Mouse (Mus musculus): ENCODE results near the gene Cdc14b.
"Not testable (repeated sequence)": the region's sequence is repeated elsewhere in the genome, so short reads cannot be mapped to it uniquely, and the experiment has no call there.

The Cdc14b gene

DNA sequence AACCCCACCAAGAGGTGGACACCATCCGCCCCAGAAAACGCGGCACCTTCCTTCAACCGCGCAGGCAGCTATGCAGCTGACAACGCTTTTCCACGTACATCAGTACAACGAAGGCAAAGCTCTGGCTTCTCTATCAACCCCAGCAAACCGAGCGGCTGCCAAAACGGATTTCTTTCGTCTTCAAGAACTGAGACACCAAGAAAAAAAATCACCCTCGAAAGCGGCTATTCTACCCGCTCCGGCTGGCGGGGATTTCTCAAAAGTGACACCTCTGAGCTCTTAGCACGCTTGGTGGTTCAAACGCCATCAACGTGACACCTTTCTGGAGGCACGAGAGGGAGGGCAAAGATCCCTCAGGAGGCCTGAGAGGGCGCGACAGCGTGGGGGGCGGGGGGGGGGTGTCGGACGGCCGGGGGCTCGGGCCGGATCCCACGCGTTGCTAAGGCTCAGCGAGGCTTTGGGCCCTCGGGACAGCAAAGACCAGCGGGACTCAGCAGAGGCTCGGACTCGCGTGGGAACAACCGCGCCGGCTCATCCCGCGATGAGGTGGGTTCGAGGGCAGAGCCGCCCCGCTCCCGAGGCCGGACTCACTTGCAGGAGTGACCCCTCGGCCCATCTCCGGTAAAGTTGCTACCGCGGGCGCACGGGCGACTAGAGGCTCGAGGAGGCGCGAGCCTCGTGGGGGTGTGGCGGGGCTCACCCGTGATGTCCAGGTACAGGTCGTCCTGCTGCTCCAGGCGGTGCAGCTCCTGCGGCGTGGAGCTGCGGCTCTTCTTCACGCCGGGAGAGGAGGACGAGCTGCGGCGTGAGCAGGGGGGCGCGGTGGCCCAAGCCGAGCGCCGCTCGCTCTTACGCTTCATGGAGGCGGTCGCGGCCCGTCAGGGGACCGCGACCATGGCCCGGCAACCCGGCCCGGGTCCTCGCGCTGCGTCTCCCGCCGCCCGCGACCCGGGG lies 922 bp downstream of the Cdc14b start:
- peak; percentile 44 for DNase-seq

DNA sequence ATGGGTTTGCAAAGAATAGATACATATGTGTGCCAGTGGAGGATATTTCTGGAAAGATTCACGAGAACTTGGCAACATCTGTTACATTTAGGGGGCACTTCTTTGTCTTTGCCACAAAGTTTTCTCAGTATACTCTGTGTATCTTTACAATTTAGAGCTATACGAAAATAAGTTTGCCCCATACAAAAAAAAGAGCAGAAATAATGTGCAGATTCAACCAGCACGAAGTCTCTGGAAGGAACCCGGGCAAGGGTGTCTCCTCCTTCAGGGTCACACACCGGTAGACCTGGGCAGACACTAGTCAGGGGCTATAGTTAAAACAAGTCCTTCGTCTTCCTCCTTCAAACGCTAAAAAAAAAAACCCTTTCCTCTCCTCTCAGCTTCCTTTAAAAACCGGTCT lies 1.7 kb downstream of the Cdc14b start:
- DNase-seq = no peak

DNA sequence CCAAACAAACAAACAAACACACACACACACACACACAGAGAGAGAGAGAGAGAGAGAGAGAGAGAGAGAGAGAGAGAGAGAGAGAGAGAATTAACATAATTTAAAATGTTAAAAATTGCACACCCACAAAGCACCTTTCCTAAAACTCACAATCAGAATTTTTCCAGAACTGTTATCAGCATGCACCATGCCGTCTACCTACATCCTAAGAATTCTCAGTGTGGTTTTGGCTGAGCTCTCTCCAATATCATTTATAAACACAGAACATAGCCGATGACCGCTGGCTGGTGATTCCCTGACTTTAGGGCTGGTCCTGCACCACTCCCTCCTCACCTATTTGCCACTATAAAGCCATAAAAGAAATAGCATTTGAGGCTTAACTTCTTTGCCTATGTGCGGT lies 6.7 kb downstream of the Cdc14b start:
- DNase-seq = no peak

DNA sequence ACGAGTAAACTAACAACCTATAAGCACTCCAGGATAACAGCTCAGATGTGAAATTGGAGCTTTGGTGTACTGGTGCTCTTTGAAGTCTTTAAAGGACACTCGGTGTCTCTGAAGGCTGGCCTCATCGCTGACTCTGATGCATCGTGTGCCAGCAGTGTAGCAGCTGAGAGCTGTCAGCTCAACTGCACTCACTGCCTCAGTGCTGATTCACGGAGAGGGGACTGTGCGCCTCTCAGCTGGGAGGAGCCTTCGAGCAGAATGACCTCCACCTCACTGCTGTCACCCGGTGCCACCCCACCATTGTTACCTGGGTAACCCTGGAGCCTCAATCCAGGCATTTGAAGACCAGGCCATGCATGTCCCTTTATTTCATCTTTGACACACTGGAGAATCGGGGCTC lies 7.9 kb downstream of the Cdc14b start:
- DNase-seq = peak; percentile 26

DNA sequence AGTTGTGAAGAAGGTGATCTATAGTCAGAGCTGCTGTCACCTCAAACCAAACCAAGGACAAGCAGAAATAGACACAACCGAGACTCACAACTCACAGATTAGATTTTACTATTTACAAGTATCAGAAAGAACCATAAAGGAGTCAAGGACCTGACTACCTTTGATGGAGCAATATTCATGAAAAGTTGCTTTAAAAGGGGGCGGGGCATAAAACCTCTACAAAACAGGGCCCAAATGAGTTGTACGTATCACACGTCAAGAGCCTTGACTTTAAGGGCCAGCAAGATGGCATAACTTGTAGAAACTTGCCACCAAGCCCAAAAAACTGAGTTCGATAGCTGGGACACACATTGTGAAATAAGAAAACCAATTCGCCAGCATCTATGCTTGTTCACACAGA lies 10.5 kb downstream of the Cdc14b start:
- no peak for DNase-seq

DNA sequence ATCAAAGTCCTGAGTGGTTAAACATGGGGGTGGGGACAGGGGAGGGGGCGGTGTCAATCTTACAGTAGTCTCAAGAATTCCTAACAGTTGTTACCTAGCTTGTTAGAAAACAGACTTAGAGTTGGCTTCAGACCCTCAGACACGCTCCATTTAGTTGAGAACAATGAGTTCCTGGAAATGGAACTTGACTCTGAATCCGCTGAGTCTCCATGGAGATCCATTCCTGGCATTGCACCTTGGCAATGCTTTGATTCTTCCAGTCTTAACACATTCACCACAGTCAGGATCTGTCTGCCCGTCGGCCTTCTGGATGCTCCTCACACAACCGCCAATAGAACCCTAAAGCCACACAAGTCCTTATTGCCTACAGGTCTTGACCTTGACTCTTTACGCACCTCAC lies 15.2 kb downstream of the Cdc14b start:
- no peak for DNase-seq

DNA sequence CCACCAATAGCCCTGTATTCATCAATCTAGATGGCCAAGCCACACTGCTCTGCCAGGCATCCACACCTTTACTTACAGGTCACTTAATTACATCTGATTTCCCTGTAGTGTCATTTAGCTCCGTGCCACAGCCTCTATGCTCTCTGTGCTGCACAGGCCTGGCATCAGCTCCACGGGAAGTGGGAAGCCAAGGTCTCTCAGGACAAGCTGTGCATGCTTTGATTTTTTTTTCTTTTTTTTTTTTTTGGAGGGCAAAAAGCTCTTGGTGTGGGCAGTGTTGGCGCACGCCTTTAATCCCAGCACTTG lies 16.6 kb downstream of the Cdc14b start:
- DNase-seq = no peak

DNA sequence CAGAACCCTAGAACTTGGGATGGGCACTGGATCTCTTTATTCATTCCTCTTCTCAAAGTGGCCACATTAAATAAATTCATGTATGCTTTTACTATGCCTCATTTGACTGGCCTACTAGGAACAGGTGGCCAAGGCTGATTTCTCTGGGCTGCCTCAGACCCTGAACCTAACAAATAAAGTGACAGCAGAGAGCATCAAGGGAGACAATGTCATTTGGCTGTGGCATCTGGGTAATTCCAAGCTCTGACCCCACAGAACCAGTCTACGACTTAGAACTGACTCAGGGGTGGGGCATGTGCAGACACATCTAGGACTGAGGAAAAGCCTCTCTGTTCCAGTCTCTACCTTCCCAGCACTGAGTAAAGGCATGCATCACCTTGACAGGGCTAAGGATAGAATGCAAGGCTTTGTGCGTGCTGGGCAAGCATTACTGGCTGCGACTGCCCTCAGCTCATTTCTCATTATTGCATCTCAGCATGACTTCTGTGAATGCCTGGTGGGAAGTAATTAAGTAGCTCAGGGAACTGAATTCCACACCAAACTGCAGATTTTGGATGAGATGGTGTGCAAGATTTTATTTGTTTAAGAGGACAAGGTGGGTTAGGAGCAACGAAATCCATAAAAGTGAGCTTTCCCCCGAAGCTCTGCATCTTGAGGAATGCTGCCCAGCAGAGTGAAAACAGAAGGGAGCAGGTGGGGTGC lies 17.1 kb downstream of the Cdc14b start:
- DNase-seq = no peak

DNA sequence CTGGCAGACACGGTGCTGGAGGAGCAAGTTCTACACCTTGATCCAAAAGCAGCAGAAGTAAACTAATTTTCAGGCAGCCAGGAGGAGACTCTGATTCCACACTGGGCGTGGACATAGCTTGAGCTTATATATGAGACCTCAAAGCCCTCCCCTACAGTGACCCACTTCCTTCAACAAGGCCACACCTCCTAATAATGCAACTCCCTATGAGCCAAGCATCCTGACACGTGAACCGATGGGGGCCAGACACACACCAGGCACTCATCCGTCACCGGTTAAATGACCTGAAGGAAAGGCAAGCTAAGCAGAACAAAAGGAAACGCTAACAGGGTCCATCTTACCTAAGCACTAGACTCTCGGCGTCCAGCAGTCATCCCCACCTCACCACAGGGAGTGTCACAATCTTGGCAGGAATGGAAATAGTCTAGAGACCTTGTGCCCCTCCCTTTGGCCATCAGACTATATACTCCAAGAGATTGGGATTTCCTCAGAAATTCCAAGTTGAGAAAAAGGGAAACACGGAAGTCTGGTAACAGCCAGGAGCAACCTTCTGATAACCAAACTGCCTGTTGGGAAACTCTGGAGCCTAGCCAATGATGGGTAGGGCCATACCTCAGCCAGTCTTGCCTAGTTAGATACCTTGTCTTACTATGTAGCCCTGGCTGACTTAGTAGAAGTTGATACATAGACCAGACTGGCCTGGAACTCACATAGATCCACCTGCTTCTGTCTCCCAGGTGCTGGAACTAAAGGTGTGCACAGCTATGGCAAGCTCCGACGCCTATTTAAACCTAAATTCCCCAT lies 17.9 kb downstream of the Cdc14b start:
- DNase-seq = no peak

DNA sequence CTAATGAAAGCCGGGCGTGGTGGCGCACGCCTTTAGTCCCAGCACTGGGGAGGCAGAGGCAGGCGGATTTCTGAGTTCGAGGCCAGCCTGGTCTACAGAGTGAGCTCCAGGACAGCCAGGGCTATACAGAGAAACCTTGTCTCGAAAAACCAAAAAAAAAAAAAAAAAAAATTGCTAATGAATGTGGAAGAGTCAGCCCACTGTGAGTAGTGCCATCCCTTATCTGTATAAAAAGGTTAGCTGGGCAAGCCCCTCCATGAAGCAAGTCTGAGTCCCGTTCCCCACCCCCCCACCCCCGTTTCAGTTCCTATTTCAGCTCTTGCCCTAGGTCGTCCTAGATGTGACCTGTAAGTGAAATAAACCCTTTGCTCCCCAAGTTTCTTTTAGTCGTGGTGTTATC lies 20.9 kb downstream of the Cdc14b start:
- DNase-seq = not testable (repeated sequence)

DNA sequence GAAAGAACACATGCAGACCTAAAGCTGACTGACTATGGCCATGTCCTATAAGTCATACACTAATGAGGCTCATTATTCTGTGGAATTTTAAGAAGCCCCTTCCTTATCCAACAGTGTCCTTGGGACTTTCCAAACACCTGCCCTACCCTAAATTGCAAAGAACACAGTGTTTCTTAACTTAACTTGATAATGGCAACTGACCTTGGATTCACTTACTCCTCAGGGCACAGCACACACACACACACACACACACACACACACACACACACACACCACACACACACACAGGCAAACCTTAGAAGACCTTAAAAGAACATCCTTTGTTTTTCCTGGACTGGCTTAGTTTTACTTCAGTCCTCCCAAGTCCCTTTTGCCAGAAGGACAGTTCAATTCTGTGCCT lies 21.4 kb downstream of the Cdc14b start:
- DNase-seq = no peak

DNA sequence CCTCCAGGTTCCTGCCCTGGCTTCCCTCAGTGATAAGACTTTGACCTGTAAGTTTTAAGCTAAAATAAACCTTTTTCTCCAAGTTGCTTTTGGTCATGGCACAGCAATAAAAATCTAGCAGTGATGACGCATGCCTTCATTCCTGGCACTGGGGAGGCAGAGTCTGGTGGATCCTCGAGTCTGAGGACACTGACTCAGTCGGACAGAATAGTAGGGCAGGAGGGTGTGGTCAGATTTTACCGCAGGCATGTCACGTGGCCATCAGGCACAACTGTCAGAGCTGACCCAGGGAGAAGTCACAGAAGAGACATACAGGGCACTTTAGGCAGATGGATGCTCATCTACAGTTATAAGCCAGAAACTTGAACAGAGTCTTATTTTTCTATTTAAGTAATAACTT lies 22.9 kb downstream of the Cdc14b start:
- DNase-seq = no peak

DNA sequence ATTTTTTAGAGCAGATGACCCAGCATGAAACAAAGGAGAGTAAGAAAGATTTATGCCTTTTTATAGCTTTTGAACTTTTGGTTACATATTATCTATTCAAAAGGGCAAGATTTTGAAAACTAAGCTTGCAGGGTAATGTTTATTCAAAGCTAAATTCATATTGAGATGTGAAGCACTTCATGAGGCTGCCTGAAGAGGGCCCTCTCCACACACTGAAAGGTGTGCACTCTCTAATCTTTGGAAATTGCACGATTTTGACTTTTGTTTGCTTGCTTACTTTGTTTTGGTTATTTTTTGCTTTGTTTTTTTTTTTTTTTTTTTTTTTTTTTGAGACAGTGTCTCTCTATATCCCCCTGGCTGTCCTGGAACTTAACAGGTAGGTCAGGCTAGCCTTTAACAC lies 24.7 kb downstream of the Cdc14b start:
- DNase-seq = peak; percentile 63

DNA sequence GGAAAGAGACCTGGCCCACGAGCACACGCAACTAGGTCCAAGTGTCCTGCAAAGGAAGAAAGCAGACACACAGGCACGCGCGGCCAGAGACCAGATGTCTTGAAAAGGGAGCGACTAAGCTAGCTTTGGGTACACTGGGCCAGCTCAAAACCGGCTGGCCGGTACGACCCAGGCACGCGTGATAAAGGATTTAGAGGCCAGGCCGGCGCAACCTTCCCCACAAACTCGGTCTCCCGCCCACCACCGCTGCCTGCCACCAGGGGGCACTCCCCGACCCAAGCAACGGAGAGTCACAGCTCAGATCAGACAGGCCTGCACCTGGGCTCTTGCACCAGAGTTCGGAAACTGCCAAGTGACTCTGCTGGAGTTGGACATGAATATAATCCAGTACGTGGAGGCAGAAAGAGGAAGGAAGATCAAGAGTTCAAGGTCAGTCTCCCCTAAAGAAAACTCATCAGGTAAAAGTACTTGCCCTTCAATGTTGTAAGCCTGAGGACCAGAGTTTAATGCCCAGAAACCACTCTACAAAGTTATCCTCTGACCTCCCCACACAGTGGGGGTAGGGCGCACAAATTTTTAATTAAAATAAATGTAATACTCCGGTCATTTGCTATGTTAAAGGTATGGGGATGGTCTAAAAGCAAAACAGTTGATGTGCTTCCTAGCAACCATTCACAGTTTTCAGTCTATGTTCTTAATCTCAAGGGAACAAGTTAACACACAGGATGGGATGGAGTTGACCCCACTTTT lies 26.1 kb downstream of the Cdc14b start:
- peak; percentile 92 for DNase-seq

DNA sequence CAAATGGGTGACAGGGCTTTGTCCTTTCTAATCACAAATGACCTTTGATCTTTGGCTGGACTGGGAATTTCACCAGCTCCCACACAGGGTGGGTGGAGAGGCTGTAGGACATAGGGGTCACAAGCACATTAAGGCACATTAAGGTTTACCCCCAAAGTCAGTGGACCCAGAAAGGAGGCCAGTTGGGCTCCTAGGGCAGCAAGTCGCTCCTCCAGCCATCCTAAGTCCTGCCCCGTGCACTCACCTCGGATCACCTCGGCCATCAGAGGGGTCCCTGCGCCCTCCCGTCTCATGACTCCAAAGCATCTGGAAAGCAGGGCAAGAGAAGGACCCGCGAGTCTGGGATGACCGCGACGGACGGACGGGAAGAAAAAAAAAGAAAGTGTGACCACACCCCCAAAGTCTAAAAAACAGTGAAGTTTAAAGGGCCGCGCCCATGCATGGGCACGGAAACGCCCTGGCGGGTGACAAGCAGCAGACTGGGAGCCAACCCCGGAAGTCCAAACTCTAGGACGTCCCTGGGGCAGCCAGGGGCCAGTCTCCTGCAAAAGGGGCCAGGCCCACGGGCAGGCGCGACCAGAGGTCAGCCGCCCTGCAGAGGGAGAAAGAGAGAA lies 26.8 kb downstream of the Cdc14b start:
- DNase-seq = peak; percentile 80

DNA sequence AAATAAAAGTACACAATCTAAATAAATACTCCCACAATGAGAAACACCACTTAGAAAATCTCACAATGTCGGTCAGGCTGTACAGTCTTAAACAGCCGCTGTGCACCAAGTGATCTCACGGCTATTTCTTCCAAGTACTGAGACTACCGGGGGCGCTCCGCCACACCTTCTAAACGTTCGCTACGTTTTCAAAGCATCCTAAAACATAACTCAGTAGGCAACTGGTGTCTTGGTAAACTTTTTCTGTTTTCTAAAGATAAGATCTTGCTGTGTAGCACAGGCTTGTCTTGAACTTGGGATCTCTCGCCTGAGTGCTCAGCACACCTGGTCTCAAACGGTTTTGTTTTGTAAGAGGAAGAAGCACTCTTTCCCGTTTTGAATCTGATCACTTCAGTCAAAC lies 29.0 kb downstream of the Cdc14b start:
- no peak for DNase-seq

DNA sequence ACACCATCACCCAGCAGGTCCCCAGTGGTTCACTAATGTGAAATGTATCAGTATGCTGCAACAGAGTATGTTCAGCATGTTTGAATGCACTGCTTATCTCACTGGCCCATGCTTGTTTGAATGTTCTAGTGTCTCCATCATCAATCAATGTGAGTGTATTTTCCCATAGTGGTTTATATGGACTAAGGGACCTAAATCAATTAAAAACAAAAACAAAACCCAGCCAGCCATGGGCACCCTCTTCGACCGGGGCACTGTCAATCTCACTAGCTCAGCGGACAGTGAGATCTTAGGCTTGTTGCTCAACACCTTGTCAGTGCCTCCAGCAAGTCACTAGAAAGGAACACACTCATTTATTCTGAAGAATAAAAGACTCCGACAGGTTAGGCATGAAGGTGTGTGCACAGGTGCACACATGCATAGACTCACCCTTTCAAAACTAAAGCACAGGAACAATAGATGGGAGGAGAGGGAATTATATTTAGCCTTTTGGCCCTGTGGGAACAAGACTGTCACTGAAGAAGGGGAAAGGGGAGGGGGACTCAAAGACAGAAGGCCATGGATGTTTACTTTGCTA lies 30.3 kb downstream of the Cdc14b start:
- DNase-seq = no peak

DNA sequence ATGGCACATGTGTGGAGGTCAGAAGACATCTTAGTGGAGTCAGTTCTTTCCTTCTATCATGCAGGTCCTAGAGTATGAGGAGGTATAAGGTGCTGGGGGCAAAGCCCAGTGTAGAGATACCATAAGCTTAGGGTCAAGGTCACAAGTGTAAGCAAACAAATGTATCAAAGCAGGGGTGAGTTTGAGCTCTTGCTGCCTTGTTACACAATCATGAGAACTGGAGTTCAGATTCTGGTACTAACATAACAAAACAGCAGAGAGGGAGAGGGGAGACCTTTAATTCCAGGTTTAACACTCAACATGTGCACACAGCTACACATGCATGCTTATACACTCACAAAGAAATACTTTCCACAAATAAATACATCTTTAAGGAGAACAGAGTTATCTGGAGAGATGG lies 32.4 kb downstream of the Cdc14b start:
- no peak for DNase-seq

DNA sequence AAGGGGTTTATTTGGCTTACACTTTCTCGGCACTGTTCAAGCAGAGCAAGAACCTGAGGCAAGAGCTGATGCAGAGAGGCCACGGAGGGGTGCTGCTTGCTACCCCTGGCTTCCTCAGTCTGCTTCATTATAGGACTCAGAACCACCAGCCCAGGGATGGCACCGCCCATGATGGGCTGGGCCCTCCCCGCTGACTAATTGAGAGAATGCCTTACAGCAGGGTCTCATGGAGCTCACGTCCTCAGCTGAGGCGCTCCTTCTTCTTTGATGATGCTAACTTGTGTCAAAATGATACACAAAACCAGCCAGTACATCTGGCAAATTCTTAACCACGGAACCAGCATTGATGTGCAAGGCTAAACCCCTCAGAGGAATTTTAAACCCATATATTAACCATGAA lies 34.5 kb downstream of the Cdc14b start:
- DNase-seq = no peak

DNA sequence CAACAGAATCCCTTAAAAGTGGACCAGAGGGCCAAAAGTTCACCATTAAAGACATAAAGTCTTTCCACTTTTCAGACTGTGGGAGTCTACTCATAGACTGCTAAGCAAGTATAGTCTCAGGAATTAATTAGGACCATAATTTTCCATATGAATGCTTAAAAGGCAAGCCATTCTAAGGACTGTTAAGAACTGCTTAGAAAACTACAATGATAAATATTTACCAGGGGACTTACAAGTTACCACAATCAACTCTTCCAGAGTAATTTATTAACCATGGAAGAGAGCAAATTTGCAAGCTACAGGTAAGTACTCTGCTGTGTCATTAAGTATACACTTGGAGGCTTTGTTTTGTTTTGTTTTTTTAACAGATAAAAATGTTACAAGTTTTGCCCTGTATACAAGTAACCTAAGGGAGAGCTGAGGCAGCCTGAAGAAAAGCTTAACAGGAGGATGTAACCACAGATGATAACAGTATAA lies 37.4 kb downstream of the Cdc14b start:
- DNase-seq = no peak

DNA sequence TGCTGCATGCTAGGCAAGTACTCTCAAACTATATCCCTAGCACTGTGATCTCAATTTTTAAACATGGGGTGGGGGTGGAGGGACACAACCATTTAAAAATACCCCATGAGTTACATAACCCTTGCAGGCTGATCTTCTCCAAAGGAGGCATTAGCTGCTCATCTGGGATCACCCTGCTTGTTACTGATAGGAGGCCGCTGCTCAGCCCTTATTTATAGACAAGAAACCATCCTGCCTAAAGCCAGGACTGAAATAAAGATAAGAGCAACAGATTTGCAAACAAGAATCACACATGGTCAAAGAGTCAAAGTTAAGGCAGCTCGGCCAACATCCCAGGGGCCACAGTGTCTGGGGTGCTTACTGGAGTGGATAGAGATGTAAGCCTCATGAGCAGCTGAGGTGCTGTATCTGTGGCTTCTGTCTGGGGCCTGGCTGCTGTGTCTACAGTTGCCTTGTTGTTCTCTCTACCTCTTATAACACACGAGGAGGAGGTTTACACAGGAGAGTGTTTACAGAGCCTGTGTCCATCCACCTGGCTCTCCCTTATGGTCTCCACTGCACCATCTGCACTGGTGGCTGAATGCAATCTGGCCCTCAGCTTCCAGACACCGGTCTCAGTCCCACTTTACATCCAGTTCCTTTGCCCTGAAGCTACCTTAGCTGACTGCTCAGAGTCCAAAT lies 38.0 kb downstream of the Cdc14b start:
- DNase-seq = no peak
